Mouse (Mus musculus) embryo, embryonic 10.5 days (tissue): Measurements from ENCODE around the gene Col4a2.
"Not testable (repeated sequence)": the region's sequence is repeated elsewhere in the genome, so short reads cannot be mapped to it uniquely, and the experiment has no call there.

ENCODE experiments used
- DNase-seq: peaks from one replicate; pipeline ENCODE4 v3.0.0-alpha.2; 2015; ENCODE audit warnings: low spot score

Gene Col4a2

GRCm38 (mm10) chr8:11492340-11492739, 179.7 kb downstream of the Col4a2 start:
- not testable (repeated sequence) for DNase-seq

GRCm38 (mm10) chr8:11497017-11497990, 184.7 kb downstream of the Col4a2 start, which contains the start of gene Naxd:
Gene Naxd, plus strand, starts transcription at chr8:11497506.
- peak; percentile 97 for DNase-seq

- DNase-seq, result no peak
Measured at GRCm38 (mm10) chr8:11498281-11498680, 185.7 kb downstream of the Col4a2 start.
